Mouse (Mus musculus): ENCODE results near the gene Ptgs2. TPM values are rescaled to one million over a fixed set of nuclear protein-coding genes. Genes with fewer than 3 reads are reported as not detected.

Ptgs2 gene
- polyA plus RNA-seq (2017; shearing (Covaris generic)): not detected

DNA sequence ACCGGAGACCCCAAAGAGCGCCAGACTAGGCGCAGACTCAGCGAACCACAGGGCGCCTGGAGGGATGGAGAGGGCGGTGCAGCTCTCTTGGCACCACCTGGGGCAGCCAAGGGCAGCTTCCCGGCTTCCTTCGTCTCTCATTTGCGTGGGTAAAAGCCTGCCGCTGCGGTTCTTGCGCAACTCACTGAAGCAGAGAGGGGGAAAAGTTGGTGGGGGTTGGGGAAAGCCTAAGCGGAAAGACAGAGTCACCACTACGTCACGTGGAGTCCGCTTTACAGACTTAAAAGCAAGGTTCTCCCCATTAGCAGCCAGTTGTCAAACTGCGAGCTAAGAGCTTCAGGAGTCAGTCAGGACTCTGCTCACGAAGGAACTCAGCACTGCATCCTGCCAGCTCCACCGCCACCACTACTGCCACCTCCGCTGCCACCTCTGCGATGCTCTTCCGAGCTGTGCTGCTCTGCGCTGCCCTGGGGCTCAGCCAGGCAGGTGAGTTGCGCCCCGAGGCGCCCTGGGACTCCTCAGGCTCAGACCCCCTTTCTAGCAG, at the start of gene Ptgs2:
Gene Ptgs2 (plus strand): TSS at position 242 of the 544 bp plus-strand sequence.
- no peak for ATAC-seq

DNA sequence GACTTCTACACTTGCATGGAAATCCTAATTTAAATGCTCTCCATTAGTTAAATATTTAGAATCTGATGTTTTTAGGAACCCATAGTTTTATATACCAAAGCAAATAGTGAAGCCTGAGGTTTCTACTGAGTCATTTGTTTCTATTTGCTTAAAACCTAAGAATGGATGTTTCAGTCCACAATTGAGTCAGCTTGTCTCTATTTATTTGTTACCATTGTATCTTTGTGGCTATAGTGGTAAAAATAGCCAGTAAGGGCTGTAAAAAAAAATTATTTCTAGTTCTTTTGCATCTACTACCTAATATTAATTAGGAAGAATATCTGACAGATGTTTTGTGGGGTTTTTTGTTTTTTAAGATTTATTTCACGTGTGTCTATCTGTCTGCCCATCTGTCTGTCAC, 49.6 kb upstream of the Ptgs2 start:
- no peak for ATAC-seq

DNA sequence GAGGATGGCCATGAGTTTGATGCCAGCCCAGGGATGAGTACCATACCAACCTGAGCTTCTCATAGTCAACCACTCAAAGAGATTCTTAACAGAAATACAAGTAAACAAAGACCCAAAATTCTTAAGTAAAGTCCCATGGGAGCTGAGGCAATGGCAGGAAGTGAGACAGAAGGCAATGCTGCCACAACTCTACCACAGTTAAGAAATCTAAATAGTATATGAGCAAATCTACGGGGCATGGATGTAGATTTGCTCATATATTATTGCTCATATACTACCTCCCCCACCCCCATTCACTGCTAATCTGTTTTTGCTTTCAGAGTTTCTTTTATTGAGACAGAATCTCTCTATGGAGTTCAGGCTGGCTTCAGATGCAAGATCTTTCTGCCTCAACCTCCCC, 34.1 kb upstream of the Ptgs2 start:
- ATAC-seq: no peak

GRCm38 (mm10) chr1:150072880-150073279, 27.0 kb upstream of the Ptgs2 start:
- ATAC-seq: no peak

DNA sequence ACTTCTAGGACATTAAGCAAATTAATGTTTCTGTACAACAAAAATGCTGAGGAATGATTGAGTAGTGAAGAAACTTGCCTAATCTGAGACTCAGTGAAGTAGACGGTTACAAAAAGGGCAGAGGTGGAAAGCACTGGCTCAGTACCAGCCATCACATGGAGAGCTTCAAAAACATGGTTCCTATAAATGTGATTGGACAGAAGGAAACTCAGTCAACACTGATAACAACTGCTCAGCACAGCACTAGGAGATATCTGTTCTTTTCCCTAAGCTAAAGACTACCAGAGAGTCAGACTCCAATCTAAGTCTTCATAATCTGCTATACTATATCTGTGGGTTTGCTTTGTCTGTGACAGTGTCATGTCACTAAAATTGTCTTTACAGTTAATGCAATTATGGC, 25.2 kb upstream of the Ptgs2 start:
- no peak for ATAC-seq

GRCm38 (mm10) chr1:150089040-150089692, 10.7 kb upstream of the Ptgs2 start:
- ATAC-seq: no peak

- ATAC-seq: no peak
Observed at GRCm38 (mm10) chr1:150090229-150090628, 9.6 kb upstream of the Ptgs2 start.

- no peak for ATAC-seq
Observed at GRCm38 (mm10) chr1:150097036-150097435, 2.8 kb upstream of the Ptgs2 start.

GRCm38 (mm10) chr1:150097721-150098120, 2.1 kb upstream of the Ptgs2 start:
- no peak for ATAC-seq

- ATAC-seq: no peak
Observed at GRCm38 (mm10) chr1:150099374-150099773, 457 bp upstream of the Ptgs2 start.

DNA sequence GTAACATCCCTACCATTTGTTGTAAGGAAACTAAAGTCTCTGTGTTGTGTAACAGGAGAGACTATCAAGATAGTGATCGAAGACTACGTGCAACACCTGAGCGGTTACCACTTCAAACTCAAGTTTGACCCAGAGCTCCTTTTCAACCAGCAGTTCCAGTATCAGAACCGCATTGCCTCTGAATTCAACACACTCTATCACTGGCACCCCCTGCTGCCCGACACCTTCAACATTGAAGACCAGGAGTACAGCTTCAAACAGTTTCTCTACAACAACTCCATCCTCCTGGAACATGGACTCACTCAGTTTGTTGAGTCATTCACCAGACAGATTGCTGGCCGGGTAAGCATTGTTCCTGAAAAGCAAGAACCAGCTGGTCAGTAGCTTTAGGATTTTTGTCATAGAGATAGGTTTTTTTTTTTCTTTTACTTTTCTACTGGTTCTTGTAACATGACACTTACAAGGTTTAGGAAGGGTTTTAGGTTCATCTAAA, 4.4 kb downstream of the Ptgs2 start:
- no peak for ATAC-seq

DNA sequence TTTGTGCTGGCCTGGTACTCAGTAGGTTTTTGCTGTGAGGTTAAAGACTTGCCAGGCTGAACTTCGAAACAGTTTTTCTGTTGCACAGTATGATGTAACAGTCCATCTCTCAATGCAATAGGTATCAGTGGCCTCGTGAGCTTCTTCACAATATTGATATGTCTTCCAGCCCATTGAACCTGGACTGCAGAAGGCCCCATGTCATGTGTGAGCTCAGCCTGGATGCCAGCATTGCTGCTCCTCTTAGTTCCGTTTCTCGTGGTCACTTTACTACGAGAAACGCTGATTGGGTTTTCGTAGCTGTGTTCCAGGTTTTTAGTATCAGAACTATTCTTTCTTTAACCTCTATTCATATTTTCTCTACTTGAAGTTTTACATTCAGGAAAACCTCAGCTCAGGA, 6.9 kb downstream of the Ptgs2 start:
- ATAC-seq: no peak

DNA sequence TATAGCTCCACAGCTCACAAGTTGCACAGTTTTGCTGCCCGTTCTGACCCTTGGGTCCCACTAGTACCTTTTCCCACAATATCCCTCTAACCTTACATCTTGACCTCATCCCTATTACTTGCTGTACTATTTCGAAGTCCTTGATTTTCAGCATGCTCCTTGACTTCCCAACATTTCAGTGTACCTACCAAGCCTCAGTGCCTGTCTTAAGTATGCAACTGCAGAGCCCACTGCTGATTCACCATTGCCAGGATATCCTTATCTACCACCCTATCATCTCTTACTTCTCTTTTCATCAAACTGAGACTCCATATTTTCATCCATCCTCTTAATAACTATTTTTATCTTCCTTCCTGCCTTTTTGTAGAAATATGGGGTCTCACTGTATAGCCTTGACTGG, 9.8 kb downstream of the Ptgs2 start:
- no peak for ATAC-seq

- ATAC-seq: no peak
Observed at GRCm38 (mm10) chr1:150115352-150115751, 15.5 kb downstream of the Ptgs2 start.

DNA sequence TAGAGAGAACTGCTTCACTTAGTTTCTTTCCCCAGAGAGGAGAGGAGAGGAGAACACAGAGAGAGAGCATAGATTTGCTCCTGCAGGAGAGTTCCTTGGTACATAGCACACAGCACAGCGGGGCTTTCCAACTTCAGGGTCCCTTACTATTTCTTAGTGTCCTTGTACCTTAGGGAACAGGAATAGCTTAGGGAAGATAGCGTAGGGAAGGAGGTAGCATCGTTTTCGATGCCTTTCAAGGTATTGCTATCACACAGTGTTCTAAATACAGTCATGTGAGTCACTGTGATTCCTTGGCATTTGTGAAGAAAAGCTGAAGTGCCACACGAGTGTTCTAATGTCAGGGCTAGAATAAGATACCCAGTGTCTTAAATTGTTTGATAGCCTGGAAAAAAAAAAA, 18.5 kb downstream of the Ptgs2 start:
- ATAC-seq: no peak

DNA sequence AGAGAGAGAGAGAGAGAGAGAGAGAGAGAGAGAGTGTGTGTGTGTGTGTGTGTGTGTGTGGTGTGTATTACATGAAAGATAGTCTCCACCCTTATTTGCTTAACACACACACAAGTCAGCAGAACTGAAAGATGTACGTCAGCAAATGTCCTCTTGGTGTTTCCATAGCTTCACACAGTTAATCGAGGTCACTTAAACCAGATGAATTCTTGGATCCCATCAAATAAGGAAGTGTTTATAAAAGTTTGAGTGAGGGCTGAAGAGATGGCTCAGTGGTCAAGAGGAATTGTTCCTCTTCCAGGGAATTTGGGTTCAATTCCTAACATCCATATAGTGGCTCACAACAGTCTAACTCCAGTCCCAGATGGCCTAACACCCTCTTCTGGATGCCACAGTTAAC, 25.7 kb downstream of the Ptgs2 start:
- ATAC-seq: no peak

- no peak for ATAC-seq
Observed at GRCm38 (mm10) chr1:150130070-150130469, 30.2 kb downstream of the Ptgs2 start.

- no peak for ATAC-seq
Observed at GRCm38 (mm10) chr1:150130586-150131275, 30.9 kb downstream of the Ptgs2 start.

DNA sequence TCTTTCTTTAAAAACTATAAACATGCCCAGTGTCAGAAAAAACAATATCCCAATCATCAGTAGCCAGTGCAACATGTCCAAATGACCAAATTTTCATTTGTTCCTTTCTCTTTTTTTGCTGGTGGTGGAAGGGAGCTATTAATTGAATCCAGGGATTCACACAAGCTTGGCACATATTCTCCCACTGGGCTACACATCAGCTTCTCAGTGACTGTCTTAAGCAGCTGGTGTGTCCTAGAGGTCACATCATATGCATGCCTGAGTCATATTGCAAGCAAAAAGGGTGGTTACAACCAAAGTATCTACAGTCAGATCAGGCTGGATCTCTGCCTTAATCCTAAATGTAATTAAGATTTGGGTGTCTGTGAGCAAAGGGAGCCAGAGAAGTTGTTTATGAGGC, 35.5 kb downstream of the Ptgs2 start:
- no peak for ATAC-seq

- no peak for ATAC-seq
Observed at GRCm38 (mm10) chr1:150139730-150140129, 39.9 kb downstream of the Ptgs2 start.

DNA sequence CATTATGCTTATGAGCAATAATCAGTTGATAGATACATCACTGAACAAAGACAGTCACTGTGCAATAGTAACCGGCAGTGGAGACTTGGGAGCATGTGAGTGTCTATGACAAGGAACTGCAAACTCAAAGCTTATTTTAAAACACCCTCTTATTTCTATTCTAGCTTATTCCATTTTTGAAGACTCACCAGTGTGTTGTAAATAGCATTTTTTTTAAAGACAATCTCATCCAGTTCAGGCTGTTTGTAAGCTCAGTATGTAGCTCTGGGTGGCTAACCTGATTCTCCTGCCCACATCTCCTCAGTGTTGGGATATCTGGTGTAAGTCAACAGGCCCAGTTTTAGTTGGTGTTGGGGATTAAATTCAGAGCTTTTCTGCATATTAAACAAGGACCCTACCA, 42.1 kb downstream of the Ptgs2 start:
- no peak for ATAC-seq

DNA sequence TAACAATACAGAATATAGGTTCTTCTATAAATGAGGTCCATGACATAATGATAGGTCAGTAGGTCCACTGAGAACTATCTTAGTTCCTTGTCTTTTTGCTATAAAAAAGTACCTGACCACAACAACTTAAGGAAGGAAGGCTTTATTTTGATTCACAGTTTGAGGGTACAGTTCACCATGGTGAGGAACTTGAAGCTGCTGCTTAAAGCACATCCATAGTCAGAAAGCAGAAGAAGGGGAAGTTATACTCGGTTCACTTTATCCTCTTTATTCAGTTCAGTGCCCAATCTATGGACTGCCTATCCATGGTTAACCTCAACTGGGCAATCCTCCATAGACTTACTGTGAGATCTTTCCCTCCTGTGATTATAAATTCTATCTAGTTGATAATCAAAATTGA, 43.7 kb downstream of the Ptgs2 start:
- ATAC-seq: no peak

- no peak for ATAC-seq
Observed at GRCm38 (mm10) chr1:150145049-150145448, 45.2 kb downstream of the Ptgs2 start.

DNA sequence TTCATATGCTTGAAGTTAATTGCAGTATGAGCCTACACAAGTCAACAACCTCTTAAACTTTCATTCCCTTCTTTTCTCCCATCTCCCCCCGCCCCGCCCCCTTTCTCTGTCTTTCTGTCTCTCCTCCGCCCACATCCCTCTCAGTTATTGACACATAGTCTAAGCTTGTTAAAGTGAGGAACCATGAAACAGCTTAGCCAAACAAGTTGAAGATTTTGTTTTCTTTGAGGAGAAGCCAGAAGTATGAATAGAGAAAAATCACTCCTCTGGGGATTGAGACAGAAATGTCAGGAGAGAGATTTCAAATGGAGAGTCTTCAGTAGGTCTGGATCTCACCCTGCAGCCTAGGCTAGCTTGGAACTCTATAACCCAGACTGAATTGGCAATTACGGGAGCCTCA, 47.4 kb downstream of the Ptgs2 start:
- ATAC-seq: no peak
